Mouse (Mus musculus) heart, postnatal 0 days (tissue): ENCODE measurements around the gene Cib4. TPM values are rescaled to one million over a fixed set of nuclear protein-coding genes. Genes with fewer than 3 reads are reported as not detected.
A peak's percentile ranks its signal among the peaks of the same experiment; 100 is the strongest.

Experiments
- ATAC-seq: fragments of 200-750 bp; cut with Nextera tagmentation; 2 replicates; pipeline ENCODE4 v1.8.0; 2017; ENCODE audit warnings: low read depth, moderate number of reproducible peaks, moderate library complexity; ENCODE audit not compliant: insufficient read depth
- DNase-seq: peaks from one replicate; pipeline ENCODE4 v3.0.0-alpha.2; 2016; ENCODE audit warnings: low spot score
- H3K27ac ChIP-seq: fragments of 300-500 bp; sonication (generic); 2 replicates; pipeline ENCODE4 v1.5.1; 2014; ENCODE audit warnings: low read depth, mild to moderate bottlenecking
- H3K27me3 ChIP-seq: fragments of 300-500 bp; sonication (generic); 2 replicates; pipeline ENCODE4 v1.6.1; 2014; ENCODE audit warnings: low read length, mixed read lengths; ENCODE audit not compliant: control insufficient read depth, insufficient read depth
- H3K36me3 ChIP-seq: fragments of 300-500 bp; sonication (generic); replicated peaks from 2 replicates; pipeline ENCODE4 v1.6.1; 2014; ENCODE audit warnings: low read length, mixed read lengths; ENCODE audit not compliant: control insufficient read depth, insufficient read depth
- H3K4me1 ChIP-seq: fragments of 300-500 bp; sonication (generic); 2 replicates; pipeline ENCODE4 v1.6.1; 2014; ENCODE audit warnings: antibody characterized with exemption; ENCODE audit not compliant: control insufficient read depth, insufficient read depth
- H3K4me2 ChIP-seq: fragments of 300-500 bp; sonication (generic); 2 replicates; pipeline ENCODE4 v1.6.1; 2014; ENCODE audit warnings: low read depth, mild to moderate bottlenecking, low read length, moderate library complexity
- H3K4me3 ChIP-seq: fragments of 300-500 bp; sonication (generic); 2 replicates; pipeline ENCODE4 v1.5.1; 2014; ENCODE audit warnings: low read depth, low read length
- H3K9ac ChIP-seq: fragments of 300-500 bp; sonication (generic); replicated peaks from 2 replicates; pipeline ENCODE4 v1.6.1; 2014; ENCODE audit warnings: low read depth, low read length, mixed read lengths
- H3K9me3 ChIP-seq: fragments of 300-500 bp; sonication (generic); replicated peaks from 2 replicates; pipeline ENCODE4 v1.6.1; 2016; ENCODE audit warnings: low read length; ENCODE audit not compliant: control insufficient read depth
- CTCF ChIP-seq: IDR thresholded peaks from 2 replicates; pipeline ENCODE4 v1.5.1; 2016; ENCODE audit warnings: antibody characterized with exemption, control low read depth, low read depth
- EP300 ChIP-seq: IDR thresholded peaks from 2 replicates; pipeline ENCODE4 v1.6.1; 2016; ENCODE audit warnings: antibody characterized with exemption, low read depth
- WGBS: fragments of 180-500 bp; shearing (Covaris S2); extraction: QIAGEN DNeasy Blood & Tissue Kit; methylation state at CpG from one replicate; pipeline ENCODE4 v1.1.7; 2014; 5-methylcytosine and 5-hydroxymethylcytosine counted together
- polyA plus RNA-seq: library from polyadenylated mRNA; unstranded; fragments of >200 nt; fragmentation: Nextera tagmentation; extraction: Ambion mirVana; gene quantifications from 2 replicates; pipeline ENCODE4 v1.2.1, GENCODE M21; 2015
- total RNA-seq: library from RNA; depleted of rRNA; stranded (reverse); fragments of >200 nt; gene quantifications from 2 replicates; pipeline ENCODE4 v1.2.3, GENCODE M21; 2014; ENCODE audit warnings: low replicate concordance

The Cib4 gene
- total and polyA plus RNA-seq, 2 experiments from 2014 or later, result not detected

DNA sequence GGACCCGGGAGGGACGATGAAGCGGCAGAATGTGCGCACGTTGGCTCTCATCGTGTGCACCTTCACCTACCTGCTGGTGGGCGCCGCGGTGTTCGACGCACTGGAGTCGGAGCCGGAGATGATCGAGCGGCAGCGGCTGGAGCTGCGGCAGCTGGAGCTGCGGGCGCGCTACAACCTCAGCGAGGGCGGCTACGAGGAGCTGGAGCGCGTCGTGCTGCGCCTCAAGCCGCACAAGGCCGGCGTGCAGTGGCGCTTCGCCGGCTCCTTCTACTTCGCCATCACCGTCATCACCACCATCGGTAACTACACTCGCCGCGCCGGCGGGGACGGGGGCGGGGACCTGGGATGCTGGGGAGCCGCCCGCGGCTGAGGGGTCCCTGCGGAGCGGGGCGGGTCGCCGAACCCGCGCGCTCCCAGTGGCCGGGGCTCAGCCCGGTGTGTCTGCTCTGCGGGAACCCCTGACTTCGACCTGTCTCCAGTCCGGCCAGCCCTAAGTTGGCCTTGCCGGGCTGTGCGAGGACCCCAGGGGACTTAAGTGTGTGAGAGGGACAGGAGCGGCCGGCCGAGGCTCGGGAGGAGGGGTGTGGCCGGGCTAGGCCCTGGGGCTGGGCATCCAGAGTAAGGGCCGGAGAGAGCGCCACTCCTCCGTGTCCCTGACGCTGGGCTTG is 42.8 kb upstream of the Cib4 start:
- TF ChIP-seq CTCF, result no peak
- no peak for TF ChIP-seq EP300
- peak; percentile 3; the same call in 1 of the 2 replicates for ATAC-seq
- Histone ChIP-seq H3K4me1 (peaks cover 46% of the 10 kb centered on the region), H3K4me3 (peak overlapping the region; percentile 61), H3K27me3 (peaks cover 21% of the 10 kb centered on the region; the same call in 1 of the 2 replicates), H3K36me3 (no peaks in the 10 kb centered on the region), H3K27ac (peak overlapping the region; percentile 89), H3K9ac (peak overlapping the region; percentile 50), H3K4me2 (peak overlapping the region; percentile 86), H3K9me3 (no peaks in the 10 kb centered on the region)
- DNase-seq, result no peak
- WGBS, result under 1% methylated on average over 70 of the region's 70 CpGs

DNA sequence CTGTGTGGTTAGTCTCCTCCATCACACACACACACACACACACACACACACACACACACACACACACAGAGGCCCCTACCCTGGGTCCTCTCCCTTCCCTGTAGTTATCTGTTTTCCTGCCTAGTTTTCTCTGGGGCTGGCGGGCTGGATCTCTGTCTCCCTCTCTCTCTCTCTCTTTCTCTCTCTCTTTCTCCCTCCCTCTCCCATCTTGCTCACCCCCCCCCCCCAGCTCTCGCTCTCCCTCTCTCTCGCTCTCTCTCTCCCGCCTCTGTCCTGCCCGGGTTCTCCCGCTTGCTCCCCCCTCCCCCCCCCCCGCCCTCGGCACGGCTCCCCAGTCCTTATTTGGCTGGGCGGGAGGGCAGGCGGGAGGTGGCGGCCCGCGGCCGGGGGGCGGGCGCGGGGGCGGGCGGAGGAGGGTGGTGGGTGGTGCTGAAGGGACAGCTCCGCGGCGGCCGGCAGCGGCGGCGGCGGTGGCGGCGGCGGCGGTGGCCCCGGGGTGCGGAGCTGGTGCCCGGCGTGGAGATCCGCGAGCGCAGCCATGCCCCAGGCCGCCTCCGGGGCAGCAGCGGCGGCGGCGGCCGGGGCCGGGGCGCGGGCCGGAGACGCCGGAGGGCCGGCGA is 42.2 kb upstream of the Cib4 start, which contains the start of gene Kcnk3:
Kcnk3 (plus strand) TSS at position 490 of the 620 bp plus-strand sequence.
- peak; percentile 63 for DNase-seq
- Histone ChIP-seq H3K9me3 (no peaks in the 10 kb centered on the region), H3K27me3 (peaks cover 21% of the 10 kb centered on the region; the same call in 1 of the 2 replicates), H3K36me3 (no peaks in the 10 kb centered on the region), H3K4me2 (peak within 1 kb of the TSS; percentile 86), H3K9ac (peak within 1 kb of the TSS; percentile 50), H3K4me1 (peaks cover 46% of the 10 kb centered on the region), H3K4me3 (peak within 1 kb of the TSS; percentile 61), H3K27ac (peak within 1 kb of the TSS; percentile 89)
- TF ChIP-seq EP300, result no peak
- TF ChIP-seq CTCF, result no peak
- peak; percentile 78 for ATAC-seq
- WGBS, result 0% methylated on average over 12 of the region's 54 CpGs

DNA sequence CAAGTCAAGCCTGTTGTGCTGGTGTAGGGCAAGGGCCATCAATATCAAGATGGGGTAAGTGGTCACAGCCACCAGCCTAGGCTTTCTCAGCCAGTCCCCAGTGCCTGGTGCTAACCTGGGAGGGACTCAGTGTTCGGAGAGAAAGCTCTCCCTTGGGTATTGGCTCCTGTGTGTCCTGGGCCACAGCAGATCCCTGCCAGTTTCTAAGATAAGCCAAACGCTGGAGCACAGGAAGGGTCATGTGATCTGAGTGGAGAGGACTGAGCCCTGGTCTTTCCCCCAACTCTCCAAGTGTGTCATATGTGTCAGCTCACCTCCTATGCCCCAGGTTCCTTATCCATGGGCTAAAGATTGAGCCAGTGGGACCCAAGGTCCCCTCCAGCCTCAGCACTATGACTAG is 41.5 kb upstream of the Cib4 start:
- Histone ChIP-seq H3K27me3 (peaks cover 21% of the 10 kb centered on the region; the same call in 1 of the 2 replicates), H3K36me3 (no peaks in the 10 kb centered on the region), H3K27ac (peak overlapping the region; percentile 89), H3K4me2 (peak overlapping the region; percentile 86), H3K4me1 (peaks cover 41% of the 10 kb centered on the region), H3K9me3 (no peaks in the 10 kb centered on the region), H3K9ac (no peak overlapping the region), H3K4me3 (no peak overlapping the region)
- ATAC-seq, result peak; percentile 72
- 11% methylated on average over 2 of the region's 2 CpGs for WGBS
- no peak for TF ChIP-seq EP300
- no peak for TF ChIP-seq CTCF
- DNase-seq, result peak; percentile 79

DNA sequence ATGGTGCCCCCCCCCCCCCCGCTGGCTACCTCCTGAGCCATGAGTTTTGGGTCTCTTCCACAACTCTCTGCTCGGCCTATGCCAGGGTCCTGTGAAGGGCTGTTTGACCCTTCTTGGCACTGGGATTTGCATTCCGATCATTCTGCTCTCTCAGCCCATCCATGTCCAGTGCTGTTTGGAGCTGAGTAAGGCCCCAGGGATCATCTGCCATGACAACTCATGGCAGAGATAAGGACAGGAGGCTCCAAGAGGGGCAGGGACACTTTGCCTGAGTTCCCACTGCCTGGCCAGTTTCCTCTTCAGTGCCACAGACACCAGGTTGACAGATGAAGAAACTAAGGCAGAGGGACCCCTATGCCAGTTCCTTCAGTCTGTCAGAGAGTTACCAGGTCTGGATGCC is 41.0 kb upstream of the Cib4 start:
- WGBS, result 42% methylated on average over 3 of the region's 3 CpGs
- H3K9me3 ChIP-seq, result no peaks in the 10 kb centered on the region
- ATAC-seq, result no peak
- no peak overlapping the region for H3K4me2 ChIP-seq
- TF ChIP-seq CTCF, result no peak
- TF ChIP-seq EP300, result no peak
- peaks cover 40% of the 10 kb centered on the region for H3K4me1 ChIP-seq
- peak overlapping the region; percentile 89 for H3K27ac ChIP-seq
- H3K36me3 ChIP-seq, result no peaks in the 10 kb centered on the region
- H3K27me3 ChIP-seq, result peaks cover 21% of the 10 kb centered on the region; the same call in 1 of the 2 replicates
- DNase-seq, result no peak
- no peak overlapping the region for H3K4me3 ChIP-seq
- no peak overlapping the region for H3K9ac ChIP-seq

DNA sequence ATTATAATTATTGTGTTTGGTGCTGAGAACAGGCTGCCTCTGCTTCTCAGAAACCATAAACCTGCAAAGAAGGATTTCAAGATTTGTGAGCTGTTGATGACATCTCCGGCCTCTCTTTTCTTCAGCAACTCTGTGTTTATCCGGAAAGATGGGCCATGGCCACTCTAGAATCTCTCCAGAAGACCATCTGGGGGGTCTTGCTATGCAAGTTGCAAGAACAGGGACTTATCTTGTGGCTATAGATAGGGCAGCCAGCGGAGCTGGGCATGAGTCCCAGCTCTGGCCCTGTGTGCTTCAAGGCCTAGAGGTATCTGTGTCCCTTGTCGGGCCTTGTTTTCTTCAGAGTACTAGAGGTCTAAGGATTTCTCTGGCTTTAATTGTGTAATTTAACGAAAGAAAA is 36.4 kb upstream of the Cib4 start:
- H3K9ac ChIP-seq, result no peak overlapping the region
- peaks cover 53% of the 10 kb centered on the region for H3K4me1 ChIP-seq
- peak overlapping the region; percentile 36 for H3K27ac ChIP-seq
- no peaks in the 10 kb centered on the region for H3K36me3 ChIP-seq
- DNase-seq, result no peak
- H3K9me3 ChIP-seq, result no peaks in the 10 kb centered on the region
- ATAC-seq, result no peak
- H3K4me2 ChIP-seq, result no peak overlapping the region
- WGBS, result 37% methylated on average over 5 of the region's 5 CpGs
- TF ChIP-seq CTCF (no peak), EP300 (no peak)
- no peaks in the 10 kb centered on the region for H3K27me3 ChIP-seq
- no peak overlapping the region for H3K4me3 ChIP-seq
